Mouse (Mus musculus) lung, embryonic 14.5 days (tissue): Measurements from ENCODE around the gene G6pc3. TPM values are rescaled to one million over a fixed set of nuclear protein-coding genes. Genes with fewer than 3 reads are reported as not detected.

Experiments used
- ATAC-seq: fragments of 200-750 bp; cut with Nextera tagmentation; 2 replicates; pipeline ENCODE4 v1.8.0; 2017; ENCODE audit warnings: mild to moderate bottlenecking, moderate TSS enrichment, moderate library complexity; ENCODE audit not compliant: insufficient read depth
- DNase-seq: peaks from one replicate; pipeline ENCODE4 v3.0.0-alpha.2; 2015
- H3K27ac ChIP-seq: fragments of 300-500 bp; sonication (generic); 2 replicates; pipeline ENCODE4 v1.5.1; 2014; ENCODE audit warnings: low read depth, mild to moderate bottlenecking, moderate library complexity
- H3K27me3 ChIP-seq: fragments of 300-500 bp; sonication (generic); 2 replicates; pipeline ENCODE4 v1.6.1; 2014; ENCODE audit warnings: low read length, control low read depth; ENCODE audit not compliant: insufficient read depth
- H3K36me3 ChIP-seq: fragments of 300-500 bp; sonication (generic); 2 replicates; pipeline ENCODE4 v1.6.1; 2014; ENCODE audit warnings: control low read depth; ENCODE audit not compliant: insufficient read depth
- H3K4me1 ChIP-seq: fragments of 300-500 bp; sonication (generic); 2 replicates; pipeline ENCODE4 v1.6.1; 2014; ENCODE audit warnings: antibody characterized with exemption, control low read depth; ENCODE audit not compliant: insufficient read depth
- H3K4me2 ChIP-seq: fragments of 300-500 bp; sonication (generic); 2 replicates; pipeline ENCODE4 v1.6.1; 2014; ENCODE audit warnings: mild to moderate bottlenecking
- H3K4me3 ChIP-seq: fragments of 300-500 bp; sonication (generic); 2 replicates; pipeline ENCODE4 v1.5.1; 2014; ENCODE audit warnings: low read depth, low read length
- H3K9ac ChIP-seq: fragments of 300-500 bp; sonication (generic); 2 replicates; pipeline ENCODE4 v1.6.1; 2014
- H3K9me3 ChIP-seq: fragments of 300-500 bp; sonication (generic); 2 replicates; pipeline ENCODE4 v1.6.1; 2016; ENCODE audit warnings: low read depth, low read length, control low read depth
- CTCF ChIP-seq: IDR thresholded peaks from 2 replicates; pipeline ENCODE4 v1.5.1; 2016; ENCODE audit warnings: antibody characterized with exemption, low read depth
- WGBS: fragments of 180-500 bp; shearing (Covaris S2); extraction: QIAGEN DNeasy Blood & Tissue Kit; methylation state at CpG from one replicate; pipeline ENCODE4 v1.1.7; 2014; 5-methylcytosine and 5-hydroxymethylcytosine counted together
- polyA plus RNA-seq: library from polyadenylated mRNA; unstranded; fragments of >200 nt; fragmentation: Nextera tagmentation; extraction: Ambion mirVana; gene quantifications from 2 replicates; pipeline ENCODE4 v1.2.1, GENCODE M21; 2014

Gene G6pc3
- polyA plus RNA-seq, 1 experiment from 2014 or later: 34.5 TPM

DNA sequence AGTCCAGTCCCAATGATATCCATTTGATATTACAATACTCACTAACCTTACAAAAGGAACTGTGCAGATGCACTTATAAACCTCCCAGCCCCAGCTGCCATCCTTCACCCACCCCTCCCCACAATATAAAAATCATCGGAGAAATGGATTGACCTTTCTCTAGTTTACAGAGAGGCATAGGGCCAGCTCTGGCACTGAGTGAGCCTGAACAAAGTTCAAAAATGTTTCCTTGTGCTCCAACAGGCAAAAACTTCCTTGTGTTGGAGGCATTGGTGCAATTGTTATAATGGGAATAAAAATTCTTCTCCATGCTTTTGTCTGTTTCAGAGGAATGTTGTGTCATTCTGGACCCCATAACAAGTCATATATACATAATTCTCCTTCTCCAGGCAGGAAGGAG, 3.2 kb upstream of the G6pc3 start:
- ATAC-seq: no peak
- Histone ChIP-seq H3K4me3 (no peak overlapping the region), H3K4me1 (peaks cover 6% of the 10 kb centered on the region), H3K36me3 (peaks cover 18% of the 10 kb centered on the region), H3K9ac (no peak overlapping the region), H3K4me2 (no peak overlapping the region), H3K27ac (no peak overlapping the region), H3K27me3 (no peaks in the 10 kb centered on the region), H3K9me3 (no peaks in the 10 kb centered on the region)
- no peak for TF ChIP-seq CTCF
- DNase-seq: no peak
- WGBS: 58% methylated on average over 1 of the region's 1 CpGs

DNA sequence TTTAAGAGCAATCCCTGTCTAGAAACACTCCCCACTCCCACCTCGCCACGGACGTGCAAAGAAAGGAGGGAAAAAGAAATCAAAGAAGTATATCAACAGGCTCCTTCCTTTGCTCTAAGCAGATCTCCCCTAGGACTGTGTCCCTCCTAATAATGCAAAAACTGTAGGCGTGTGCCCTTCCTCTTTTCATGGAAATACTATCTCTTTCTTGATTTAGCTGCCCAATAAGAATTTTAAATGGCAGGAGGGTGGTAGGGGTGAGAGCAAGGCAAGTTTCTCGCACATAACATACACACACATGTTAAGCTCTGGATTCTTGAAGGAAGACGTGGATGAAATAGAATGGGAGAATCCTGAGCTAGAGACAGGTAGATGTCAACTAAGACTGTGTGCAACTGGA, 440 bp upstream of the G6pc3 start:
- DNase-seq: no peak
- Histone ChIP-seq H3K36me3 (peaks cover 20% of the 10 kb centered on the region), H3K9me3 (no peaks in the 10 kb centered on the region), H3K4me2 (peak overlapping the region; percentile 92), H3K27me3 (no peaks in the 10 kb centered on the region), H3K27ac (no peak overlapping the region), H3K4me3 (peak overlapping the region; percentile 54), H3K9ac (peak overlapping the region; percentile 60), H3K4me1 (peaks cover 6% of the 10 kb centered on the region)
- TF ChIP-seq CTCF: no peak
- ATAC-seq: no peak
- WGBS: 65% methylated on average over 6 of the region's 6 CpGs

GRCm38 (mm10) chr11:102190848-102191247, 1.4 kb downstream of the G6pc3 start:
- ATAC-seq: no peak
- Histone ChIP-seq H3K4me1 (peaks cover 4% of the 10 kb centered on the region), H3K4me2 (peak overlapping the region; percentile 92), H3K27me3 (no peaks in the 10 kb centered on the region), H3K9me3 (no peaks in the 10 kb centered on the region), H3K4me3 (peak overlapping the region; percentile 54), H3K9ac (0 out of 2 replicates have a peak overlapping the region, but pooled peaks have one; percentile 0), H3K36me3 (peaks cover 38% of the 10 kb centered on the region), H3K27ac (no peak overlapping the region)
- no peak for DNase-seq
- WGBS: 53% methylated on average over 4 of the region's 4 CpGs
- no peak for TF ChIP-seq CTCF

- ATAC-seq: no peak
- H3K36me3 ChIP-seq: peaks cover 66% of the 10 kb centered on the region
Measured at GRCm38 (mm10) chr11:102193657-102194440, 4.4 kb downstream of the G6pc3 start.

GRCm38 (mm10) chr11:102196018-102196797, 6.8 kb downstream of the G6pc3 start:
- ATAC-seq (peak; percentile 54; the same call in 1 of the 2 replicates), DNase-seq (no peak)
- 63% methylated on average over 21 of the region's 21 CpGs for WGBS
- H3K27me3 ChIP-seq: no peaks in the 10 kb centered on the region
- no peak overlapping the region for H3K9ac ChIP-seq
- no peak overlapping the region for H3K4me3 ChIP-seq
- no peak for TF ChIP-seq CTCF
- no peak overlapping the region for H3K4me2 ChIP-seq
- H3K27ac ChIP-seq: peak overlapping the region; percentile 54; the same call in 1 of the 2 replicates
- no peaks in the 10 kb centered on the region for H3K4me1 ChIP-seq
- H3K9me3 ChIP-seq: no peaks in the 10 kb centered on the region
- peaks cover 89% of the 10 kb centered on the region for H3K36me3 ChIP-seq

More at GRCm38 (mm10) chr11:102193657-102194440, 4.4 kb downstream of the G6pc3 start:
- no peak overlapping the region for H3K27ac ChIP-seq
- no peaks in the 10 kb centered on the region for H3K9me3 ChIP-seq
- no peaks in the 10 kb centered on the region for H3K27me3 ChIP-seq
- no peak overlapping the region for H3K4me3 ChIP-seq
- 84% methylated on average over 9 of the region's 9 CpGs for WGBS
- no peak for TF ChIP-seq CTCF
- no peak for DNase-seq
- no peak overlapping the region for H3K9ac ChIP-seq
- H3K4me2 ChIP-seq: no peak overlapping the region
- peaks cover 3% of the 10 kb centered on the region; the same call in 1 of the 2 replicates for H3K4me1 ChIP-seq

DNA sequence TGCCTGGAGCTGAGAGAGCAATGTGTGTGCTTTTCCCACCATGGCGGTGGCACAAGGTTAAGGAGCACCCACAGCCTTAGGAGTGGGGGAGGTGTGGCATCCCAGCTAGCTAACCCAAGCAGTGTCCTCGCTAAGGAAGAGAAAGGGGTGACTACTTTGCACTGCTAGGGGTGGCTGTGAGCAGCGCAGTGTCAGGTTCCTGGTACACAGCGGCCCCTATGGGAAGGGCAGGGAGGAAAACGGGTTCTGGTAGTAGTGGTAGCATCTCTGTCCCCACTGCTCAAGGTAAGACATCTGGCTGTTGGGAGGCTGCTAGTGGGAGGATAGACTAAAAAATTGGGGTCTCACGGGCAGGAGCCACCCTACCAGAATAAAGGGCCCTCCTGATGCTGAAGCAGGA, 8.8 kb downstream of the G6pc3 start:
- DNase-seq (no peak), ATAC-seq (no peak)
- H3K9me3 ChIP-seq: no peaks in the 10 kb centered on the region
- TF ChIP-seq CTCF: peak; percentile 34; the same call in 1 of the 2 replicates
- no peak overlapping the region for H3K4me2 ChIP-seq
- peaks cover 95% of the 10 kb centered on the region for H3K36me3 ChIP-seq
- H3K9ac ChIP-seq: no peak overlapping the region
- WGBS: 71% methylated on average over 6 of the region's 6 CpGs
- no peak overlapping the region for H3K27ac ChIP-seq
- no peak overlapping the region for H3K4me3 ChIP-seq
- H3K27me3 ChIP-seq: no peaks in the 10 kb centered on the region
- H3K4me1 ChIP-seq: no peaks in the 10 kb centered on the region

DNA sequence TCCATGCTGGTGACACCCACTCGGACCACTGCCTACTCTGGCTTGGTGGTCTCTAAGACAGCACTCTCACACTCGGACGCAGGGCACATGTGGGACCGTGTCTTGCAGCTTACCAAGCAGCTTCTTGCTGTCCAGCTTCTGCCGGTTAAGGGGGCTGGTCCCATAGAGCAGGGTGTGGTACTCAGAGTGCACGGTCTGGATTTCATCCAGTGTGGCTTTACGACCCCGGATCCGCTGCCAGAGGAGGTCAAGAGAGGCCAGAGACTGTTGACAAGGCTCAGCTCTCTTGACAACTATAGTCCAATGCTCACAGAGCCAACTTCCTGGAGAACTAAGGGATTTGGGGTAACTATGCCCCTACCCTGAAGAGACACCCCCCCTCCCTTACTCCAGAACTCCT, 10.4 kb downstream of the G6pc3 start:
- no peak overlapping the region for H3K9ac ChIP-seq
- H3K27me3 ChIP-seq: no peaks in the 10 kb centered on the region
- H3K9me3 ChIP-seq: no peaks in the 10 kb centered on the region
- no peak for TF ChIP-seq CTCF
- 62% methylated on average over 9 of the region's 9 CpGs for WGBS
- H3K27ac ChIP-seq: no peak overlapping the region
- H3K4me2 ChIP-seq: no peak overlapping the region
- ATAC-seq (no peak), DNase-seq (no peak)
- H3K4me1 ChIP-seq: no peaks in the 10 kb centered on the region
- H3K36me3 ChIP-seq: peaks cover 95% of the 10 kb centered on the region
- H3K4me3 ChIP-seq: no peak overlapping the region
